Mouse (Mus musculus) liver, adult 2 months (tissue): ENCODE measurements around the gene Gpr152. TPM values are rescaled to one million over a fixed set of nuclear protein-coding genes. Genes with fewer than 3 reads are reported as not detected.

ENCODE experiments used
- DNase-seq: peaks from one replicate; pipeline ENCODE4 v3.0.0-alpha.2; 2011; ENCODE audit warnings: low read depth, low spot score; ENCODE audit errors: extremely low read depth
- H3K27ac ChIP-seq: fragments of 200-500 bp; replicated peaks from 2 replicates; pipeline ENCODE4 v1.5.1; 2012; ENCODE audit warnings: low read depth, mild to moderate bottlenecking, control low read depth, inconsistent platforms, low read length; ENCODE audit not compliant: insufficient read depth
- H3K27me3 ChIP-seq: fragments of 200-500 bp; 2 replicates; pipeline ENCODE4 v1.6.1; 2012; ENCODE audit warnings: mild to moderate bottlenecking, moderate library complexity, low read length, inconsistent platforms; ENCODE audit not compliant: control insufficient read depth, insufficient read depth
- H3K36me3 ChIP-seq: fragments of 200-500 bp; 2 replicates; pipeline ENCODE4 v1.6.1; 2012; ENCODE audit warnings: low read length, inconsistent platforms; ENCODE audit not compliant: control insufficient read depth, insufficient read depth
- H3K4me1 ChIP-seq: fragments of 200-500 bp; 2 replicates; pipeline ENCODE4 v1.6.1; 2011; ENCODE audit warnings: low read length; ENCODE audit not compliant: control insufficient read depth, insufficient read depth
- H3K4me3 ChIP-seq: fragments of 200-500 bp; 2 replicates; pipeline ENCODE4 v1.5.1; 2011; ENCODE audit warnings: low read depth, mild to moderate bottlenecking, control low read depth, low read length, moderate library complexity; ENCODE audit not compliant: insufficient read depth
- H3K79me2 ChIP-seq: fragments of 200-500 bp; 2 replicates; pipeline ENCODE4 v1.6.1; 2012; ENCODE audit warnings: inconsistent platforms, mild to moderate bottlenecking, low read length, moderate library complexity; ENCODE audit not compliant: control insufficient read depth, insufficient read depth
- H3K9ac ChIP-seq: fragments of 200-500 bp; 2 replicates; pipeline ENCODE4 v1.6.1; 2012; ENCODE audit warnings: low read depth, mild to moderate bottlenecking, control low read depth, inconsistent platforms, low read length
- CTCF ChIP-seq: fragments of 200-500 bp; IDR thresholded peaks from 2 replicates; pipeline ENCODE4 v1.5.1; 2011; ENCODE audit warnings: low read depth, low read length, control low read depth
- POLR2A ChIP-seq: fragments of 200-500 bp; IDR thresholded peaks from 2 replicates; pipeline ENCODE4 v1.6.1; 2011; ENCODE audit warnings: low read length, control low read depth; ENCODE audit not compliant: insufficient read depth; ENCODE audit errors: extremely low read depth
- WGBS: fragments of 180-500 bp; shearing (Covaris S2); methylation state at CpG from one replicate; pipeline ENCODE4 v1.1.7; 2018; 5-methylcytosine and 5-hydroxymethylcytosine counted together
- polyA plus RNA-seq: library from polyadenylated mRNA; depleted of rRNA; stranded (reverse); fragments of >200 nt; gene quantifications from 2 replicates; pipeline ENCODE4 v1.2.3, GENCODE M21; 2012
- total RNA-seq: library from RNA; depleted of rRNA; stranded (reverse); fragments of >200 nt; gene quantifications from 2 replicates; pipeline ENCODE4 v1.2.3, GENCODE M21; 2014

Gpr152 gene
- total and polyA plus RNA-seq, 2 experiments = 0.02 TPM; not detected in 1

- no peak for DNase-seq
- Histone ChIP-seq H3K36me3 (no peaks in the 10 kb centered on the region), H3K79me2 (no peaks in the 10 kb centered on the region), H3K9ac (no peak overlapping the region), H3K4me1 (peaks cover 3% of the 10 kb centered on the region), H3K4me3 (no peak overlapping the region), H3K27me3 (no peaks in the 10 kb centered on the region), H3K27ac (no peak overlapping the region)
- no peak for TF ChIP-seq CTCF
- TF ChIP-seq POLR2A = no peak
- WGBS = 80% methylated on average over 11 of the region's 11 CpGs
These were observed 33.3 kb downstream of the Gpr152 start for GRCm38 (mm10) chr19:4172925-4173324.

- Histone ChIP-seq H3K79me2 (no peaks in the 10 kb centered on the region), H3K27ac (no peak within 1 kb of the TSS), H3K36me3 (no peaks in the 10 kb centered on the region), H3K4me3 (no peak within 1 kb of the TSS), H3K27me3 (no peaks in the 10 kb centered on the region), H3K9ac (no peak within 1 kb of the TSS), H3K4me1 (no peaks in the 10 kb centered on the region)
- TF ChIP-seq CTCF (no peak), POLR2A (no peak)
- 25% methylated on average over 11 of the region's 11 CpGs for WGBS
- no peak for DNase-seq
These were observed 35.9 kb downstream of the Gpr152 start, which contains the start of gene Carns1 for GRCm38 (mm10) chr19:4175368-4175947. Gene Carns1 (minus strand): TSS chr19:4175479.

- H3K4me3 ChIP-seq = no peak overlapping the region
- H3K9ac ChIP-seq = no peak overlapping the region
- no peaks in the 10 kb centered on the region for H3K79me2 ChIP-seq
- H3K36me3 ChIP-seq = no peaks in the 10 kb centered on the region
- H3K27ac ChIP-seq = no peak overlapping the region
- H3K27me3 ChIP-seq = no peaks in the 10 kb centered on the region
- no peak for TF ChIP-seq POLR2A
- TF ChIP-seq CTCF = no peak
- DNase-seq = no peak
- 76% methylated on average over 7 of the region's 7 CpGs for WGBS
- H3K4me1 ChIP-seq = no peaks in the 10 kb centered on the region
These were observed 40.8 kb downstream of the Gpr152 start for GRCm38 (mm10) chr19:4180411-4180810.

GRCm38 (mm10) chr19:4181892-4182291, 42.3 kb downstream of the Gpr152 start:
- 58% methylated on average over 3 of the region's 3 CpGs for WGBS
- Histone ChIP-seq H3K4me1 (no peaks in the 10 kb centered on the region), H3K36me3 (no peaks in the 10 kb centered on the region), H3K27ac (no peak overlapping the region), H3K79me2 (no peaks in the 10 kb centered on the region), H3K27me3 (no peaks in the 10 kb centered on the region), H3K9ac (no peak overlapping the region), H3K4me3 (no peak overlapping the region)
- no peak for TF ChIP-seq POLR2A
- TF ChIP-seq CTCF = no peak
- DNase-seq = peak; percentile 42

- Histone ChIP-seq H3K4me3 (no peak overlapping the region), H3K4me1 (no peaks in the 10 kb centered on the region), H3K79me2 (no peaks in the 10 kb centered on the region), H3K36me3 (no peaks in the 10 kb centered on the region), H3K9ac (no peak overlapping the region), H3K27me3 (no peaks in the 10 kb centered on the region), H3K27ac (no peak overlapping the region)
- 96% methylated on average over 2 of the region's 2 CpGs for WGBS
- TF ChIP-seq POLR2A = no peak
- no peak for DNase-seq
These were observed 44.1 kb downstream of the Gpr152 start for GRCm38 (mm10) chr19:4183689-4184088.
